Mouse (Mus musculus) embryo, embryonic 11.5 days (tissue): ENCODE results near the gene Taar8b.
"Not testable (repeated sequence)": the region's sequence is repeated elsewhere in the genome, so short reads cannot be mapped to it uniquely, and the experiment has no call there.

Experiments used
- DNase-seq: peaks from one replicate; pipeline ENCODE4 v3.0.0-alpha.2; 2012; ENCODE audit warnings: low read depth, low spot score

Gene Taar8b

GRCm38 (mm10) chr10:24092194-24092593 lies at the start of gene Taar8b:
TSS of gene Taar8b (minus strand) at chr10:24092294.
- DNase-seq: no peak

GRCm38 (mm10) chr10:24138623-24139261 lies 46.6 kb upstream of the Taar8b start:
- no peak for DNase-seq

GRCm38 (mm10) chr10:24134071-24134645 lies 42.1 kb upstream of the Taar8b start:
- DNase-seq: no peak

- DNase-seq: no peak
Measured at GRCm38 (mm10) chr10:24133132-24133531, 41.0 kb upstream of the Taar8b start.

GRCm38 (mm10) chr10:24132273-24132672 lies 40.2 kb upstream of the Taar8b start:
- no peak for DNase-seq

GRCm38 (mm10) chr10:24131451-24132262 lies 39.6 kb upstream of the Taar8b start:
- peak; percentile 66 for DNase-seq

- DNase-seq: peak; percentile 56
Measured at GRCm38 (mm10) chr10:24111116-24111778, 19.2 kb upstream of the Taar8b start.

- not testable (repeated sequence) for DNase-seq
Measured at GRCm38 (mm10) chr10:24109434-24109833, 17.3 kb upstream of the Taar8b start, which contains the start of gene Taar9. TSS of gene Taar9 (minus strand) at chr10:24109534.

- no peak for DNase-seq
Measured at GRCm38 (mm10) chr10:24108236-24108635, 16.1 kb upstream of the Taar8b start.

GRCm38 (mm10) chr10:24107747-24108146 lies 15.7 kb upstream of the Taar8b start:
- DNase-seq: no peak

- DNase-seq: not testable (repeated sequence)
Measured at GRCm38 (mm10) chr10:24103299-24103698, 11.2 kb upstream of the Taar8b start.

- DNase-seq: not testable (repeated sequence)
Measured at GRCm38 (mm10) chr10:24101812-24102211, 9.7 kb upstream of the Taar8b start, which contains the start of gene Taar8c. TSS of gene Taar8c (minus strand) at chr10:24101912.

- DNase-seq: not testable (repeated sequence)
Measured at GRCm38 (mm10) chr10:24097010-24097409, 4.9 kb upstream of the Taar8b start.

GRCm38 (mm10) chr10:24087168-24087567 lies 4.9 kb downstream of the Taar8b start:
- no peak for DNase-seq

- DNase-seq: no peak
Measured at GRCm38 (mm10) chr10:24086555-24086954, 5.5 kb downstream of the Taar8b start.

- no peak for DNase-seq
Measured at GRCm38 (mm10) chr10:24085936-24086335, 6.2 kb downstream of the Taar8b start.

GRCm38 (mm10) chr10:24080166-24080565 lies 11.9 kb downstream of the Taar8b start:
- peak; percentile 24 for DNase-seq

GRCm38 (mm10) chr10:24076200-24076599 lies 15.9 kb downstream of the Taar8b start, which contains the start of gene Taar8a:
TSS of gene Taar8a (plus strand) at chr10:24076500.
- not testable (repeated sequence) for DNase-seq

GRCm38 (mm10) chr10:24074751-24075150 lies 17.3 kb downstream of the Taar8b start:
- DNase-seq: not testable (repeated sequence)

- DNase-seq: no peak
Measured at GRCm38 (mm10) chr10:24058986-24059385, 33.1 kb downstream of the Taar8b start.

- no peak for DNase-seq
Measured at GRCm38 (mm10) chr10:24052039-24052438, 40.1 kb downstream of the Taar8b start.

GRCm38 (mm10) chr10:24049210-24049609 lies 42.9 kb downstream of the Taar8b start, which contains the start of gene Taar7f:
TSS of gene Taar7f (plus strand) at chr10:24049510.
- DNase-seq: no peak
